Mouse (Mus musculus) liver, embryonic 13.5 days (tissue): ENCODE results near the gene Tmem164. TPM values are rescaled to one million over a fixed set of nuclear protein-coding genes. Genes with fewer than 3 reads are reported as not detected.

Source experiments
- ATAC-seq: fragments of 200-750 bp; cut with Nextera tagmentation; 2 replicates; pipeline ENCODE4 v1.8.0; 2017; ENCODE audit warnings: low read depth, mild to moderate bottlenecking, moderate number of reproducible peaks, moderate library complexity
- DNase-seq: peaks from one replicate; pipeline ENCODE4 v3.0.0; 2022
- H3K27ac ChIP-seq: fragments of 300-500 bp; sonication (generic); 2 replicates; pipeline ENCODE4 v1.5.1; 2015; ENCODE audit warnings: moderate library complexity, mild to moderate bottlenecking, inconsistent platforms
- H3K27me3 ChIP-seq: fragments of 300-500 bp; sonication (generic); 2 replicates; pipeline ENCODE4 v1.6.1; 2015; ENCODE audit warnings: mild to moderate bottlenecking, inconsistent platforms
- H3K36me3 ChIP-seq: fragments of 300-500 bp; sonication (generic); 2 replicates; pipeline ENCODE4 v1.6.1; 2015; ENCODE audit warnings: mild to moderate bottlenecking, inconsistent platforms
- H3K4me1 ChIP-seq: fragments of 300-500 bp; sonication (generic); replicated peaks from 2 replicates; pipeline ENCODE4 v1.6.1; 2015; ENCODE audit warnings: inconsistent platforms
- H3K4me2 ChIP-seq: fragments of 300-500 bp; sonication (generic); 2 replicates; pipeline ENCODE4 v1.6.1; 2015; ENCODE audit warnings: inconsistent platforms, mild to moderate bottlenecking, moderate library complexity
- H3K4me3 ChIP-seq: fragments of 300-500 bp; sonication (generic); replicated peaks from 2 replicates; pipeline ENCODE4 v1.5.1; 2015; ENCODE audit warnings: mild to moderate bottlenecking, inconsistent platforms
- H3K9ac ChIP-seq: fragments of 300-500 bp; sonication (generic); 2 replicates; pipeline ENCODE4 v1.6.1; 2015; ENCODE audit warnings: mild to moderate bottlenecking, inconsistent platforms
- H3K9me3 ChIP-seq: fragments of 300-500 bp; sonication (generic); replicated peaks from 2 replicates; pipeline ENCODE4 v1.6.1; 2016; ENCODE audit warnings: inconsistent platforms
- WGBS: fragments of 180-500 bp; shearing (Covaris S2); methylation state at CpG from one replicate; pipeline ENCODE4 v1.1.7; 2015; ENCODE audit not compliant: insufficient replicate concordance; 5-methylcytosine and 5-hydroxymethylcytosine counted together
- microRNA counts: library from miRNA; unstranded; fragments of <30 nt; microRNA quantifications from one replicate; lab custom pipeline; 2016
- microRNA-seq: library from miRNA; unstranded; fragments of <30 nt; microRNA quantifications from one replicate; pipeline ENCODE4, GENCODE M21; 2016
- polyA plus RNA-seq: library from polyadenylated mRNA; unstranded; fragments of >200 nt; fragmentation: Nextera tagmentation; extraction: Ambion mirVana; gene quantifications from 2 replicates; pipeline ENCODE4 v1.2.1, GENCODE M21; 2015

Tmem164 gene
- polyA plus RNA-seq, 1 experiment from 2014 or later = 24.1 TPM

DNA sequence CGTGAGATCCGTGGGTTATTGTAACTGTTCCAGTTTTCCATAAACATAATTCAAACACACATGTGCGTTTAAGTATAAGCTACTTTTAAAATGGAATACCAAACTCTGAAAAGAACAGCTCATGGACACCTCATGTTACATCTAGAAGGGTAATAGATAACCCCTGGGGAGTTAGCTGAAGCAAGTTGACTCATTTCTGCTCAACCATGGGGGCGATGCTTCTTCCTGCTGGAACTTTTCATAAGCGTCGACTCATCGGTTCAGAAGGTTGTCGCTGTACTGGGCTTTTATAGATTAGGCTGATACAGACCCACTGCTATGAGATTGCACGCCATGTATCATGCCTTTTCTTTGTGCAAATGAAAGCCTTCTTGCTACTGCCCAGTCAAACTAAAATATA, 166.8 kb downstream of the Tmem164 start:
- no peak overlapping the region for H3K4me3 ChIP-seq
- H3K9ac ChIP-seq = no peak overlapping the region
- no peaks in the 10 kb centered on the region for H3K4me1 ChIP-seq
- no peak overlapping the region for H3K27ac ChIP-seq
- WGBS = 80% methylated on average over 9 of the region's 9 CpGs
- DNase-seq = no peak
- H3K9me3 ChIP-seq = no peaks in the 10 kb centered on the region
- no peaks in the 10 kb centered on the region; the same call in 1 of the 2 replicates for H3K36me3 ChIP-seq
- ATAC-seq = no peak
- H3K4me2 ChIP-seq = no peak overlapping the region
- H3K27me3 ChIP-seq = no peaks in the 10 kb centered on the region

GRCm38 (mm10) chrX:142869844-142870243, 188.6 kb downstream of the Tmem164 start:
- H3K36me3 ChIP-seq = no peaks in the 10 kb centered on the region
- no peak overlapping the region for H3K4me2 ChIP-seq
- no peak for DNase-seq
- H3K4me3 ChIP-seq = no peak overlapping the region
- no peaks in the 10 kb centered on the region for H3K4me1 ChIP-seq
- no peaks in the 10 kb centered on the region for H3K9me3 ChIP-seq
- no peak overlapping the region for H3K9ac ChIP-seq
- ATAC-seq = no peak
- no peak overlapping the region for H3K27ac ChIP-seq
- WGBS = 81% methylated on average over 2 of the region's 2 CpGs
- H3K27me3 ChIP-seq = no peaks in the 10 kb centered on the region

GRCm38 (mm10) chrX:142882255-142882654, 201.0 kb downstream of the Tmem164 start:
- no peak overlapping the region for H3K9ac ChIP-seq
- H3K27me3 ChIP-seq = no peaks in the 10 kb centered on the region
- no peak overlapping the region for H3K27ac ChIP-seq
- H3K4me3 ChIP-seq = no peak overlapping the region
- H3K4me2 ChIP-seq = no peak overlapping the region
- 68% methylated on average over 5 of the region's 5 CpGs for WGBS
- no peaks in the 10 kb centered on the region for H3K9me3 ChIP-seq
- H3K36me3 ChIP-seq = no peaks in the 10 kb centered on the region
- ATAC-seq (no peak), DNase-seq (no peak)
- H3K4me1 ChIP-seq = no peaks in the 10 kb centered on the region

- Histone ChIP-seq H3K9me3 (no peaks in the 10 kb centered on the region), H3K4me2 (no peak overlapping the region), H3K4me1 (no peaks in the 10 kb centered on the region), H3K9ac (no peak overlapping the region), H3K27ac (no peak overlapping the region), H3K36me3 (no peaks in the 10 kb centered on the region), H3K27me3 (no peaks in the 10 kb centered on the region), H3K4me3 (no peak overlapping the region)
- DNase-seq = no peak
- 62% methylated on average over 4 of the region's 4 CpGs for WGBS
- no peak for ATAC-seq
Observed at GRCm38 (mm10) chrX:142883593-142883992, 202.4 kb downstream of the Tmem164 start.

- no peak for ATAC-seq
- Histone ChIP-seq H3K9me3 (no peaks in the 10 kb centered on the region), H3K4me3 (no peak overlapping the region), H3K36me3 (no peaks in the 10 kb centered on the region), H3K27me3 (no peaks in the 10 kb centered on the region), H3K9ac (no peak overlapping the region), H3K27ac (no peak overlapping the region), H3K4me2 (no peak overlapping the region), H3K4me1 (no peaks in the 10 kb centered on the region)
- 76% methylated on average over 7 of the region's 7 CpGs for WGBS
- no peak for DNase-seq
Observed at GRCm38 (mm10) chrX:142885962-142886361, 204.8 kb downstream of the Tmem164 start.

MicroRNA genes within 50 kb of the gene (microRNA counts, 519-probe panel; counts per million panel counts)
- 4,318 counts per million, percentile 38 among the panel's probes with 10 or more counts for microRNA mmu-miR-652 (lab: Ali Mortazavi, UCI)

Small RNA genes within 50 kb of the gene (microRNA-seq; reads per million reads assigned to microRNA genes)
- 11,480 reads per million, percentile 94 among the genes with 10 or more reads in this experiment for gene Mir652
